Mouse (Mus musculus) C2C12 (cell line): ENCODE measurements around the gene Lhx3. TPM values are rescaled to one million over a fixed set of nuclear protein-coding genes. Genes with fewer than 3 reads are reported as not detected.

Experiments used
- H3K27me3 ChIP-seq: one replicate; pipeline ENCODE4 v1.6.1; 2011; ENCODE audit not compliant: control insufficient read depth, insufficient read depth, insufficient read length
- H3K36me3 ChIP-seq: one replicate; pipeline ENCODE4 v1.6.1; 2011; ENCODE audit not compliant: control insufficient read depth, insufficient read depth
- H3K4me3 ChIP-seq: one replicate; pipeline ENCODE4 v1.5.1; 2011; ENCODE audit warnings: mild to moderate bottlenecking, control low read depth; ENCODE audit not compliant: poor library complexity, insufficient read depth, severe bottlenecking
- H3K79me2 ChIP-seq: one replicate; pipeline ENCODE4 v1.6.1; 2011; ENCODE audit not compliant: control insufficient read depth, insufficient read depth
- H3K79me3 ChIP-seq: one replicate; pipeline ENCODE4 v1.6.1; 2011; ENCODE audit warnings: low read depth, control low read depth
- H3ac ChIP-seq: one replicate; pipeline ENCODE3; 2011; ENCODE audit warnings: low read depth; ENCODE audit not compliant: control insufficient read depth, insufficient read length
- CEBPB ChIP-seq: IDR thresholded peaks from one replicate; pipeline ENCODE4 v1.6.1; 2011; ENCODE audit warnings: low read depth, mild to moderate bottlenecking, control low read depth, moderate library complexity
- CTCF ChIP-seq: IDR thresholded peaks from one replicate; pipeline ENCODE4 v1.5.1; 2011; ENCODE audit not compliant: control insufficient read depth, insufficient read depth, insufficient read length
- FOSL1 ChIP-seq: IDR thresholded peaks from one replicate; pipeline ENCODE4 v1.8.0; 2011; ENCODE audit warnings: mild to moderate bottlenecking, low read length; ENCODE audit not compliant: poor library complexity, insufficient read depth, severe bottlenecking
- MAX ChIP-seq: IDR thresholded peaks from one replicate; pipeline ENCODE4 v1.6.1; 2011; ENCODE audit warnings: mild to moderate bottlenecking, control low read depth
- MYOD1 ChIP-seq: IDR thresholded peaks from one replicate; pipeline ENCODE4 v1.6.1; 2011; ENCODE audit warnings: low read depth; ENCODE audit not compliant: control insufficient read depth, insufficient read length
- MYOG ChIP-seq: IDR thresholded peaks from one replicate; pipeline ENCODE4 v1.6.1; 2011; ENCODE audit not compliant: control insufficient read depth, insufficient read length; ENCODE audit errors: extremely low read depth
- USF1 ChIP-seq: IDR thresholded peaks from one replicate; pipeline ENCODE4 v1.6.1; 2011; ENCODE audit warnings: low read depth, mild to moderate bottlenecking, control low read depth, moderate library complexity
- polyA plus RNA-seq: library from polyadenylated mRNA; unstranded; fragments of >200 nt; fragmentation: generic; extraction: Trizol; gene quantifications from one replicate; pipeline ENCODE4 v1.2.1, GENCODE M21; 2012; ENCODE audit warnings: missing spikeins

Gene Lhx3
- polyA plus RNA-seq, 1 experiment = not detected

DNA sequence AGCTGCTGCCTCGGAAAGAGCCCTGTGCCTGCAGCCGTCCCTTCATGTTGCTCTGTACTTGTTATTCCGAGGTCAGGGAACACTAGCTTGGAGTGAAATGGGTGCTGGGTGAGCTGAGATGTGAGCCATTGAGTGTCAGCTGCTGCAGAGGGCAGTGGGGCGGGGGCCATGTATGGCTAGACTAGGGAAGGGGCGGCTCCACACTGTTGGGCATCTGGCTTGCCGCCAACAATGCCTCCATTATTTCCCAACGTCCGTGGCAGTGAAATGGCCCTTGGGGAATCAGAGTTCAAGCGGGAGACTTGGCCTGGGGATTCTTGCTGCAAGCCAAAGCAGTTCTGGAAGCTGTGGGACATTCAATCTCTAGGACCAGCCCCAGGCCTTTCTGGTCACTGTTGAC, 530 bp downstream of the Lhx3 start:
- Histone ChIP-seq H3K36me3 (peaks cover 9% of the 10 kb centered on the region), H3ac (no peak overlapping the region), H3K79me3 (no peaks in the 10 kb centered on the region), H3K79me2 (no peaks in the 10 kb centered on the region), H3K4me3 (no peak overlapping the region), H3K27me3 (peaks cover 37% of the 10 kb centered on the region)
- TF ChIP-seq USF1 = no peak
- TF ChIP-seq FOSL1 = no peak
- no peak for TF ChIP-seq CTCF
- TF ChIP-seq MYOG = no peak
- TF ChIP-seq CEBPB = no peak
- TF ChIP-seq MYOD1 = no peak
- TF ChIP-seq MAX = no peak

GRCm38 (mm10) chr2:26205761-26206160, 2.3 kb downstream of the Lhx3 start:
- peaks cover 5% of the 10 kb centered on the region for H3K36me3 ChIP-seq
- H3ac ChIP-seq = no peak overlapping the region
- H3K27me3 ChIP-seq = peaks cover 55% of the 10 kb centered on the region
- no peak overlapping the region for H3K4me3 ChIP-seq
- H3K79me3 ChIP-seq = no peaks in the 10 kb centered on the region
- no peaks in the 10 kb centered on the region for H3K79me2 ChIP-seq
- no peak for TF ChIP-seq FOSL1
- TF ChIP-seq CEBPB = no peak

DNA sequence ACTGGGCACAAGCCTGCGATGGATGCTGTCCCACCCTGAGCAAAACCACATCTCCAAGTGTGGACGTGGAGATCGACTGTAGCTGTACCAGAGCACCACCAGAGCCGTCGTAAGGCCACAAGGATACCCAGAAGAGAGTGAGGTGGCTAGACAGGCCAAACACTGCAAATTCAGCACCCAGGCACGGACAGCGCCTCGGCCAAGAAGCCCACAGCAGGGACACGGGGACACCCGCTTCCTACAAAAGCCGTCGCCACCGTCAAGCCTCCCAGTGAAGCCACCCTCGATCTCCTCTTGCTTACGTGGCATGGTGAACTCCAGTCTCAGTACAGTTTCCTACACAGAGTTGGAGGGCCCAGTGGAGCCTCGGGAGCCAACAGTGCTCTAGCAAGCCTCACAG, 3.0 kb downstream of the Lhx3 start:
- H3K79me2 ChIP-seq = no peaks in the 10 kb centered on the region
- H3K36me3 ChIP-seq = peaks cover 1% of the 10 kb centered on the region
- H3K27me3 ChIP-seq = peaks cover 61% of the 10 kb centered on the region
- H3K79me3 ChIP-seq = no peaks in the 10 kb centered on the region
- no peak overlapping the region for H3K4me3 ChIP-seq
- no peak overlapping the region for H3ac ChIP-seq
- TF ChIP-seq FOSL1 (no peak), CTCF (no peak), MYOG (no peak), MYOD1 (no peak), MAX (no peak), USF1 (no peak), CEBPB (no peak)

DNA sequence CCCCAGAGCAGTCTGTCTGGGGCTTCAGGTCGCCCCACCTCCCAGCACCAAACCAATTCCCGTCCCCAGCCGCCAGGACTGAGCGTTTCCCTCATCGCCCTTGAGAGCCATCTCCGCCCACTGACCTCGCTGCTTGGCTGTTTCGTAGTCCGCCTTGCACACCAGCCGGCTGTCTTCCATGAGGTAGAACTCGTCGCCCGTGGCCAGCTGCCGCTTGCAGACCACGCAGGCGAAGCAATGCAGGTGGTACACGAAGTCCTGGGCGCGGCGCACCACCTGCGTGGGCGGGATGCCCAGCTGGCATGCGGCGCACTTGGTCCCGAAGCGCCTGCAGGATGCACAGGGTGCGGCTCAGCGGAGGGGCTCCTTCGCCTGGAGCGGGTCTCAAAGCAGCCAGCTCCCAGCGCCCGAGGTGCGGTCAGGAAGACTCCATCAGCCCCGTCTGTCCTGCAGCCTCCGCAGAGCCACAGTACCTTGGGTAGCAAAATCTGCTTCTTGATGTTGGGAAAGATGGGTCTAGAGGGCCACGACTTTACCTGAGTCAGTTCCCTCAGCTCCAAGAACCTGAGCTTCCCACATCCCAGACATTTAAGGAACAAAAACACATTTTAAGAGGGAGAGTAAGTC, 5.1 kb downstream of the Lhx3 start:
- H3K36me3 ChIP-seq = no peaks in the 10 kb centered on the region
- no peak overlapping the region for H3ac ChIP-seq
- no peak for TF ChIP-seq CEBPB
- TF ChIP-seq MAX = no peak
- no peak for TF ChIP-seq USF1
- no peak for TF ChIP-seq MYOG
- TF ChIP-seq FOSL1 = no peak
- no peak for TF ChIP-seq MYOD1
- no peak for TF ChIP-seq CTCF
- H3K79me3 ChIP-seq = no peaks in the 10 kb centered on the region
- H3K27me3 ChIP-seq = peaks cover 80% of the 10 kb centered on the region
- H3K4me3 ChIP-seq = no peak overlapping the region
- H3K79me2 ChIP-seq = no peaks in the 10 kb centered on the region

GRCm38 (mm10) chr2:26201926-26202848, 5.9 kb downstream of the Lhx3 start:
- Histone ChIP-seq H3K79me2 (no peaks in the 10 kb centered on the region), H3K79me3 (no peaks in the 10 kb centered on the region), H3K4me3 (no peak overlapping the region), H3K36me3 (no peaks in the 10 kb centered on the region), H3K27me3 (peaks cover 88% of the 10 kb centered on the region), H3ac (no peak overlapping the region)
- TF ChIP-seq CEBPB (no peak), MAX (no peak), USF1 (no peak), CTCF (no peak), MYOD1 (no peak), MYOG (no peak), FOSL1 (no peak)
